Mouse (Mus musculus) liver, embryonic 11.5 days (tissue): ENCODE measurements around the gene Olfr718-ps1. TPM values are rescaled to one million over a fixed set of nuclear protein-coding genes. Genes with fewer than 3 reads are reported as not detected.

Experiments used
- ATAC-seq: fragments of 200-750 bp; cut with Nextera tagmentation; replicated peaks from 2 replicates; pipeline ENCODE4 v1.8.0; 2017; ENCODE audit warnings: moderate number of reproducible peaks, mild to moderate bottlenecking, moderate TSS enrichment, moderate library complexity; ENCODE audit not compliant: low FRiP score
- DNase-seq: peaks from one replicate; pipeline ENCODE4 v3.0.0-alpha.2; 2017; ENCODE audit warnings: low spot score
- H3K27ac ChIP-seq: fragments of 300-500 bp; sonication (generic); 2 replicates; pipeline ENCODE4 v1.5.1; 2014; ENCODE audit warnings: mild to moderate bottlenecking, low read depth, low read length, control low read depth
- H3K27me3 ChIP-seq: fragments of 300-500 bp; sonication (generic); replicated peaks from 2 replicates; pipeline ENCODE4 v1.6.1; 2014; ENCODE audit warnings: low read length, mixed read lengths; ENCODE audit not compliant: control insufficient read depth, insufficient read depth
- H3K36me3 ChIP-seq: fragments of 300-500 bp; sonication (generic); 2 replicates; pipeline ENCODE4 v1.6.1; 2014; ENCODE audit warnings: mild to moderate bottlenecking, low read length, moderate library complexity, mixed read lengths; ENCODE audit not compliant: control insufficient read depth, insufficient read depth
- H3K4me1 ChIP-seq: fragments of 300-500 bp; sonication (generic); replicated peaks from 2 replicates; pipeline ENCODE4 v1.6.1; 2014; ENCODE audit warnings: low read length, mixed read lengths; ENCODE audit not compliant: control insufficient read depth, insufficient read depth
- H3K4me2 ChIP-seq: fragments of 300-500 bp; sonication (generic); 2 replicates; pipeline ENCODE4 v1.6.1; 2014; ENCODE audit warnings: mild to moderate bottlenecking, control low read depth, moderate library complexity
- H3K4me3 ChIP-seq: fragments of 300-500 bp; sonication (generic); 2 replicates; pipeline ENCODE4 v1.5.1; 2014; ENCODE audit warnings: low read depth, low read length, control low read depth
- H3K9ac ChIP-seq: fragments of 300-500 bp; sonication (generic); 2 replicates; pipeline ENCODE4 v1.6.1; 2014; ENCODE audit warnings: low read depth, low read length, control low read depth
- H3K9me3 ChIP-seq: fragments of 300-500 bp; sonication (generic); 2 replicates; pipeline ENCODE4 v1.6.1; 2016; ENCODE audit warnings: low read length, inconsistent platforms, mixed read lengths; ENCODE audit not compliant: control insufficient read depth
- WGBS: fragments of 180-500 bp; shearing (Covaris S2); extraction: QIAGEN DNeasy Blood & Tissue Kit; methylation state at CpG from one replicate; pipeline ENCODE4 v1.1.7; 2014; 5-methylcytosine and 5-hydroxymethylcytosine counted together
- polyA plus RNA-seq: library from polyadenylated mRNA; unstranded; fragments of >200 nt; fragmentation: Nextera tagmentation; extraction: Ambion mirVana; gene quantifications from 2 replicates; pipeline ENCODE4 v1.2.1, GENCODE M21; 2014

Olfr718-ps1 gene
- polyA plus RNA-seq, 1 experiment from 2014 or later, result not detected

DNA sequence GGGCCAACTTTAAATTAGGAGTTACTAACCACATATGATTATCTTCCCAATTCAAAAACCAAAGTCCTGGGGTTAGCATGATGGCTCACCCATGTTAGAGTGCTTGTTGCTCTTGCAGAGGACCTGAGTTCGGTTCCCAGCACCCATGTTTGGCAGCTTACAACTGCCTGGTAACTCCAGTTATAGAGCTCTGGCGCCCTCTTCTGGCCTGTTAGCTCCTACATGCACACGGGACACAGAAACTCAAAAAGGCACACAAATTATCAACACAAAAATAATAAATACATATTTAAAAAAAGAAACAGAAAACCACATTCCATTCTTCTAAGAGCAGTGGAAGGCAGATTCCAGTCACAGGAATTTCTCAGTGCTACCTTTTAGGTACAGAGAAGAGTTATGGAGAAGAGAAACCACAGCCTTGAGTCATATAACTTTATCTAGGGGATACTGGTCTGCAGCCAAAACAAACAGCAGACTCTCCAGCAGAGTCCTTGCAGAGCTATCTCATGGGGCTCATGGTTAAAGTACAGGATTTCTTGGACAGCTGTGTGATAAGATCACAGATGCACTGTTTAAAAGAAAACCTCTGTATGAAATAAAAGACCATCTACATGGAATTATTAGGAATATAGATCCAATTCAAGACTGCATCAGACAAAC is 30.3 kb upstream of the Olfr718-ps1 start:
- Histone ChIP-seq H3K4me3 (no peak overlapping the region), H3K9ac (no peak overlapping the region), H3K4me1 (peaks cover 10% of the 10 kb centered on the region), H3K9me3 (peaks cover 8% of the 10 kb centered on the region), H3K27me3 (no peaks in the 10 kb centered on the region), H3K27ac (no peak overlapping the region), H3K36me3 (peaks cover 50% of the 10 kb centered on the region), H3K4me2 (no peak overlapping the region)
- DNase-seq (no peak), ATAC-seq (no peak)
- 90% methylated on average over 3 of the region's 3 CpGs for WGBS

DNA sequence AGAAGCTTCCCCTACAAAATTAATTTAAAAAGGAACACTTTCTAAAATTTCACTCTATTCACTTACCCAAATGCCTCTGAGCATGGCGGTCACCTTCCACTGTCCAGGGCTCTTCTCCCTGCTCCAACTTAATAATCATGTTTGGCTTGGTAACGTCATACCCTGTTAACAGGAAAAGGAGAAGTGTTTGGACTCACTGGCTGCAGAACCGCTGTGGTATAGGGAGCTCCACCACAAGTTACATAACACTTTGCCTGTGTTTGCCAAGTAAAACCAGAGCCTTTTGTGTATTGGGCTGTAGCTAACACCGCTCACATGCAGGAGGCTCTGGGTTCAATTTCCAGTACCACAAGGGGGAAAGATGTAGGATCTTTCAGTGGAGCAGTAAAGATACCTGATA is 28.6 kb upstream of the Olfr718-ps1 start:
- Histone ChIP-seq H3K4me2 (no peak overlapping the region), H3K4me1 (peaks cover 10% of the 10 kb centered on the region), H3K27ac (no peak overlapping the region), H3K4me3 (no peak overlapping the region), H3K9ac (no peak overlapping the region), H3K27me3 (no peaks in the 10 kb centered on the region), H3K36me3 (peaks cover 58% of the 10 kb centered on the region), H3K9me3 (peaks cover 10% of the 10 kb centered on the region)
- DNase-seq (no peak), ATAC-seq (no peak)
- WGBS, result 87% methylated on average over 4 of the region's 4 CpGs

DNA sequence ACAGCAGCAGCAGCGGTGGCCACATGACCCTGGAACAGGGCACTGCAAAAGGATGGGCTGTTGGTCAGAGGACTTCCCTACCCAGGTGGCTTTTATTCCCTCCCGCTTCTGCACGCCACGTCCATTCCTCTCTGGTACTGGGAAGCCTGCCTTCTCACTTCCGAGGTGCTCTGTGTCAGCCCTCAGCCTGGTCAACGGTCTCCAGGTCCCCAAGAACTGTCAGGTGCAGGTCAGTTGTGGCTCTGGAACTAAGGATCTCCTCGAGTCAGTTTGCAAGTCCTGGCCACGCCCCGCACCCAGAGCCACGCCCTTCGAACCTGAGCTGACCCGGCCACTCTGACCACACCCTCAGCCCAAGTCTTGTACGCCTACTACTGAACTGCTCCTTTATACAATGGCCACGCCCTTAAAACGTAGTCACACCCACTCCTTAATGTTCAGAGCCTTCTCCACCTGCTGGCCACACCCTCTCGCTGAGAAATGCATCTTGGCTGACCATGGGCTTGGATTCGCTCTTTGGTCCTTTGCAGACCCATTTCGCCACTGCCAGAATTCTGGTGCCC is 18.2 kb upstream of the Olfr718-ps1 start:
- Histone ChIP-seq H3K9me3 (no peaks in the 10 kb centered on the region), H3K27ac (no peak overlapping the region), H3K4me3 (no peak overlapping the region), H3K27me3 (0 out of 2 replicates have a peak, but pooled peaks cover 3% of the 10 kb centered on the region), H3K4me2 (peak overlapping the region; percentile 49), H3K4me1 (0 out of 2 replicates have a peak, but pooled peaks cover 4% of the 10 kb centered on the region), H3K36me3 (no peaks in the 10 kb centered on the region), H3K9ac (no peak overlapping the region; the same call in 1 of the 2 replicates)
- DNase-seq, result peak; percentile 41
- ATAC-seq, result no peak; the same call in 1 of the 2 replicates
- WGBS, result 15% methylated on average over 18 of the region's 18 CpGs

DNA sequence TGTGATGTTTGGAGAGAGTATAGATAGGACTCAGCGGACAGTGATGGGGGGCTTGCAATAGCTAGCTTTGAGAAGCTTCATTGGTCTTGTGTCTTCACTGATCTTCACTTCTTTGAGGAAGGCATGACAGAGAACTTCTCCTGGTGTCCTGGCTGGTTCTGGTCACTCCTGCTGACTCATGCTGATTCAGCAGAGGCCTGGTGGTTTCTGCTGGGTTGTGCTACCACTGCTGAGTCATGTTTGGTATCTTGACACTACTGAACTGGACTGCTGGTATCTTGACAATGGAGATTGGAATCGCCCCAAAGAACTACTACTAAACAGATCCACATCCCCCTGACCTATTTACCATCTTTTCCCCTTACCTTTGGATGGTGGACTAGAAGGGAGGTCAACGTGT is 8.2 kb upstream of the Olfr718-ps1 start:
- peaks cover 32% of the 10 kb centered on the region for H3K27me3 ChIP-seq

DNA sequence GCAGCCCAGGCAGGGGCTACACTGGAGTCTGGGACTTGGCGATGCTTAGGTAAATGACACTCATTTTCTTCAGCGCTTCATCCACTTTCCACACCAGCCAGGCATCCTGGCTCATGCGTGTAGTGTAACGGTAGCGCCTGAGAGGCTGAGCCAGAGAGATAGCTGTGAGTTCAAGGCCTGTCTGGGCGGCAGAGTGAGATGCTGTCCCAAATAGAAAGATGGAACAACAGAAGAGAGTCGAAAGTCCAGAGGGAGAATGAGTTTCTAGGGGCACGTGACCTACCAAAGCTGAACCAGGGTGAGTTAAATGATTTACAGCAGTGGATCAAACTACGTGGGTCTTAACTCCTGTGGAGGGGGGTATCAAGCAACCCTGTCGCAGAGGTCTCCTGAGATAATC is 6.4 kb upstream of the Olfr718-ps1 start:
- no peaks in the 10 kb centered on the region for H3K4me1 ChIP-seq
- H3K27me3 ChIP-seq, result peaks cover 27% of the 10 kb centered on the region
- H3K4me2 ChIP-seq, result no peak overlapping the region
- no peak overlapping the region for H3K9ac ChIP-seq
- 84% methylated on average over 10 of the region's 10 CpGs for WGBS
- ATAC-seq, result no peak
- H3K9me3 ChIP-seq, result peaks cover 2% of the 10 kb centered on the region
- H3K36me3 ChIP-seq, result no peaks in the 10 kb centered on the region
- H3K27ac ChIP-seq, result no peak overlapping the region
- no peak for DNase-seq
- H3K4me3 ChIP-seq, result no peak overlapping the region

More for the DNA sequence above, 8.2 kb upstream of the Olfr718-ps1 start:
- no peak overlapping the region for H3K4me2 ChIP-seq
- no peak overlapping the region for H3K9ac ChIP-seq
- DNase-seq, result no peak
- no peaks in the 10 kb centered on the region for H3K4me1 ChIP-seq
- no peak for ATAC-seq
- no peaks in the 10 kb centered on the region for H3K36me3 ChIP-seq
- no peak overlapping the region for H3K27ac ChIP-seq
- no peak overlapping the region for H3K4me3 ChIP-seq
- no peaks in the 10 kb centered on the region; the same call in none of the 2 replicates for H3K9me3 ChIP-seq
- 75% methylated on average over 3 of the region's 3 CpGs for WGBS

DNA sequence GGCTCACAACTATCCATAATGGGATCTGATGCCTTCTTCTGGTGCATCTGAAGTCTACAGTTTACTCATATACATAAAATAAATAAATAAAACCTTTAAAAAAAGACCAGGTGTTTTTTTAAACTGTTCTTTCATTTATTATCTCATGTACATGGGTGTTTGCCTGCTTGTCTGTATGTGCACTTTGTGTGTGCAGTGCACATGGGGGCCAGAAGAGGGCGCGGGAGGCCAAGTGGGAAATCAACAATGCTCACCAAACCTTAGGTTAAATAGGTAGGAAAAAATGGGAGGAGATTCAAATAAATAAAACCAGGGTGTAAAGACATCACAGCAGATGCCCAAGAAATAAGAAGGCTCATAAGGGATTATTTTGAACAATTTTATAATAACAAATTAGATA is 2.7 kb upstream of the Olfr718-ps1 start:
- no peak overlapping the region for H3K27ac ChIP-seq
- H3K9ac ChIP-seq, result no peak overlapping the region
- H3K4me2 ChIP-seq, result no peak overlapping the region
- whole genome bisulfite sequencing, result 91% methylated on average over 2 of the region's 2 CpGs
- ATAC-seq (no peak), DNase-seq (no peak)
- no peak overlapping the region for H3K4me3 ChIP-seq
- H3K27me3 ChIP-seq, result no peaks in the 10 kb centered on the region; the same call in 1 of the 2 replicates
- H3K9me3 ChIP-seq, result peaks cover 2% of the 10 kb centered on the region
- H3K36me3 ChIP-seq, result no peaks in the 10 kb centered on the region
- H3K4me1 ChIP-seq, result no peaks in the 10 kb centered on the region

DNA sequence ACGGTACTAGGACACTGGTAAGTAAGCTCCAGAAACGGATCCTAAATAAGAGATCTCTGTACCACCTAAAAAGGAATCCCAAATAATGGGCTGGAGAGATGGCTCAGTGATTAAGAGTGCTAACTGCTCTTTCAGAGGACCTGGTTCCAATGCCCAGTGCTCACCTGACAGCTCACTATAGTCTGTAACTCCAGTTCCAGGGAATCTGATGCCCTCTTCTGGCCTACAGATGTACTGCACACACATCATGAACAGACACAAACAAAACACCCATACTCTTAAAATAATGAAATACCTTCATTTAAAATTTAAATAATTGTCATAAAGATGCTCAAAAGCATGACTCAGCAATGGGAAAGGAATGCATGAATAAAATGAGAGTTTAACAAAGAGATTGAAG is 2.2 kb upstream of the Olfr718-ps1 start:
- H3K4me1 ChIP-seq, result no peaks in the 10 kb centered on the region
- no peak overlapping the region for H3K4me2 ChIP-seq
- ATAC-seq (no peak), DNase-seq (no peak)
- no peak overlapping the region for H3K27ac ChIP-seq
- H3K27me3 ChIP-seq, result peaks cover 1% of the 10 kb centered on the region; the same call in 1 of the 2 replicates
- 85% methylated on average over 2 of the region's 2 CpGs for WGBS
- H3K36me3 ChIP-seq, result no peaks in the 10 kb centered on the region
- no peak overlapping the region for H3K4me3 ChIP-seq
- no peak overlapping the region for H3K9ac ChIP-seq
- H3K9me3 ChIP-seq, result peaks cover 2% of the 10 kb centered on the region

DNA sequence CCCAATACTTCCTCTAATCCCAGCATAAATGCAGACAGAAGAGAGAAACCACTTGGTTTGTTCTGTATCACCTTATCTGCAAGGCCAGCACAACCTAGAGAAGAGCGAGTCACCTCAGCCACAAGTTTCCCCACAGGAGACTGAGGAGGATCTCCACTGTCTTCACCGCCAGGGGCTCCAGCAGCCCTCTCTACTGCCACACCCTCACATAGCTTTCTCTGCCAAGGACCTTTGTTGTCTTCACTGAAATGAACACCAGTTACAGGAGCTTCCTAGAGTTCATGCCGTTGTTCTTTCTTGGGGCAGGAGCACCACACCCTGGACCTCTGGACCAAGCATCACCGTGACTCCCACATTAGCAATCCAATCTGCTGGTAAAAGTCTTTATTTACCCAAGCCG is 1.3 kb upstream of the Olfr718-ps1 start:
- peaks cover 2% of the 10 kb centered on the region; the same call in 1 of the 2 replicates for H3K27me3 ChIP-seq
- H3K9ac ChIP-seq, result no peak overlapping the region
- no peak overlapping the region for H3K4me2 ChIP-seq
- no peaks in the 10 kb centered on the region for H3K4me1 ChIP-seq
- H3K27ac ChIP-seq, result no peak overlapping the region
- DNase-seq, result no peak
- no peaks in the 10 kb centered on the region for H3K36me3 ChIP-seq
- ATAC-seq, result no peak
- no peak overlapping the region for H3K4me3 ChIP-seq
- 82% methylated on average over 5 of the region's 5 CpGs for WGBS
- H3K9me3 ChIP-seq, result peaks cover 2% of the 10 kb centered on the region

DNA sequence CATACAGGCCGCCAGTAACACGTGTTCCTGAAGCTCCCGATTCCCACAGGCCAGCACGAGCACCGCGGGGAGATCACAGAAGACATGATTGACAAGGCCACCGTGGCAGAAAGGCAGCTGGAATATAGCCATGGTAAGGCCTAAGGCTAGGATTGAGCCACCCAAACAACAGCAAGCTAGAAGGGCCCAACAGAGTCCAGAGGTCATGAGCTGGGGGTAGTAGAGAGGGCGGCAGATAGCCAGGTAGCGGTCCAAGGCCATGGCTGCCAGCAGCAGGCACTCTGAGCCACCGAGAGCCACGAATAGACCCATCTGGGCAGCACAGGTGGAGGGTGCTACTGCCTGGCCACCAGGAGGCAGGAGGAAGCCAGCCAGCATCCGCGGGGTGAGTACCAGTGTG is 9.8 kb downstream of the Olfr718-ps1 start:
- no peak for DNase-seq
- Histone ChIP-seq H3K4me1 (peaks cover 4% of the 10 kb centered on the region; the same call in 1 of the 2 replicates), H3K4me3 (no peak overlapping the region), H3K9me3 (no peaks in the 10 kb centered on the region), H3K27ac (no peak overlapping the region), H3K36me3 (no peaks in the 10 kb centered on the region), H3K27me3 (no peaks in the 10 kb centered on the region; the same call in 1 of the 2 replicates), H3K4me2 (no peak overlapping the region), H3K9ac (no peak overlapping the region)
- peak; percentile 26 for ATAC-seq
- 79% methylated on average over 13 of the region's 13 CpGs for WGBS
